Mouse (Mus musculus): Measurements from ENCODE around the gene Mt3.
A peak's percentile ranks its signal among the peaks of the same experiment; 100 is the strongest.

The Mt3 gene

DNA sequence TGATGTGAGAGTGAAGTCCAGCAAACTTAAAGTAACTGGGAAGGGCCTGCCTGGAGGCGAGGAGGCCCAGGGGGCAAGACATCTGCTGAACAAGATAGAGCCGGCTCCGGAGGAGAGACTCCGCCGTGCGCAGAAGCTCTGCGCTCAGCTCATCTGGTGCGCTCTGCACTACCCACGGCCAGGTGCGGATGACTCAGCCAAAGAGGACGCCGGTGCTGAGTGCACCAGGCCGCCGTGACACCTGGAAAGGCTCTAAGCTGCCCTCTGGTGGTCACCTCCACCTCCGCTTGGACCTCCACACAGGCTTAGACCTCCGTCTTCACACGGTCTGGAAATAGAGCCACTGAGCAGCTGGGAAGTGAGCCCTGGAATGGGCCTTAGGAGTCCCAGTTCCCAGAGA lies 34.1 kb downstream of the Mt3 start:
- peak; percentile 87 for DNase-seq

GRCm38 (mm10) chr8:94187290-94188002 lies 35.0 kb downstream of the Mt3 start:
- no peak for DNase-seq

DNA sequence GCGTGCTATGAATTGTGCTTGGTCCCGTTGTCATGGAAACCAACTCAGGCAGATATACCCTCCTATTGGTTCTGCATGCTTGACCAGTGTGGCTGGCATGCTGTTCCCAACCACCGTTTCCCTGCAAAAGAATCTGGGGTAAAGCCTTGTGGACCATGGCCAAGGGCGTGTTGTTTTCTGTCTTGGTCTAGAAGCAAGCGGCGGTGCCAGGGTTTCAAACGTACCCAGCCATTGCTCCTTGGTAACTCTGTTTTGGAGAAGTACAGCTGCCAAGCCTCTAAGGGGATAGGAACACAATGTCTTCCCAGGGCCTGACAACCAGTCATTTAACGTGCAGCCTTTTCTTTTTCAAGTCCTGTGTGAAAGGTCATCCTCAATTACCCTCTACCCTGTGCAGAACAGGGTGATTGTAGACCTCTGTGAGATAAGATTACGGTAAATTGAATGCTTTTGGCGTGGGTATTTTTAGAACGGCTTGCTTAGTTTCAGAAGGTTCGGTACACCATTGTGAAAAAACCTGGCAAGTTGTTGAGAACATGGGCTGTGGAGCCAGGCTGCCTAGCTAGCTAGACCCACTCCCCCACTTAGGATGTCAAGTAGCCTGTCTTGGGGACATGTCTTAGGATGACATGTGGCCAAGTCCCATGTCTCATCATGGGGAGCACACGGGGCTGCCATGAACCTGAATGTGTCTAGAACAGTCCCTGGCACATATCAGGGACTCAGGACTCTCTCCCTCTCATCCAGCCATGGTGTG lies 37.0 kb downstream of the Mt3 start:
- no peak for DNase-seq

DNA sequence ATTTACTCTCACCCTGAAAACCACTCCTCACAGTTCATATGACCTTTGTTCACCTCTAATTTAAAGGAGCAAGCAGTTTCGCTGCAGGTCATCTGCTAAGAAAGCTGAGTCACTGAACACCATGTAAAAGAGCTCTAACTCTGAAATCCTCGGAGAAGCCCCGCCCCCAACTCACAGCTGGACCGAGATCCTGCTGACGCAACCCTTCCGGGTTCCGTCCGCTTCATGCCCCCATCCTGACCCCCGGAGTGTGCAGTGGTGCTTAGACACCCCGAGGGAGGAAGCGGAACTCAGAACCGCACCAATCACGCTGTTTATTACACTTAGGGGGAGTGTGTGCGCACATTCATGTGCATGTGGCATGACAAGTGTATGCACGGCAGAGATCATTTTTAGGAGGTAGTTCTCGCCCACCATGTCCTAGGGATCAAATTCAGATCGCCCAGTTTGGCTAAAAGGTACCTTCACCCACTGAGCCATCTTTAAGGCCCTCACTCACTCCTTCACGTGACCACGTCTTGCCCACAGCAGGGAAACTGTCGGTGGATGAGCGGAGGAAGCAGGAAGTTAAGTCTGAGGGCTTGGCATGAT lies 38.8 kb downstream of the Mt3 start:
- peak; percentile 77 for DNase-seq

- no peak for DNase-seq
Measured at GRCm38 (mm10) chr8:94192926-94193325, 40.5 kb downstream of the Mt3 start.

DNA sequence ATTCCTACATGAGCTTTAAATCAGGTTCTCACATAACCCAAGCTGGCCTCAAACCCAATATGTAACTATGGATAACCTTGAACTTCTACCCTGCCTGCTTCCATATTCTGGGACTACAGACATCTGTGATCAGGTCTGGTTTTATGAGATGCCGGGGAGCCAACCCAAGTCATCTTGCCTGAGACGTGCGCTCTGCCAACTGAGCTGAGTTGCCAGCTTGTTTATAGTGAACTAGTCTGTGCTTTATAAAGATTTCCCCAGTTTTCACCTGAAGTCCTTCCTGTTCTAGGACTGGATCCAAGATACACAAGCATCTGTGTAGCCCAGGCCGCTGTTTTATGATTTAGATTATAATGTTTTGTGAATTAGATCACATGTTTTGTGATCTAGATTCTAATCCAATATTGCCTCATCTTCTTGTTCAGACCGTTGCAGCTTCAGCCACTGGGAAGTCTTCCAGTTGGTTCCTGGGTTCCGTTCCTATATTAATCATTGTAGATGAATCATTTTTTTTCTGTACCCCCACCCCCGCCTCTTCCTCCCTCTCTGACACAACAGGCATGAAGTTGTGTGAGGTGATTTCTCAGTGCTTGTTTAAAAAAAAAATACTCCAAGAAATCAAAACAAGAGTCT lies 42.3 kb downstream of the Mt3 start:
- no peak for DNase-seq

- DNase-seq, result peak; percentile 62
Measured at GRCm38 (mm10) chr8:94199202-94199869, 46.9 kb downstream of the Mt3 start.

Measured in kidney, adult 18-20 months (tissue).